Comparison of ENCODE assay signal across 8 mouse cellular contexts in the genomic region with DNA sequence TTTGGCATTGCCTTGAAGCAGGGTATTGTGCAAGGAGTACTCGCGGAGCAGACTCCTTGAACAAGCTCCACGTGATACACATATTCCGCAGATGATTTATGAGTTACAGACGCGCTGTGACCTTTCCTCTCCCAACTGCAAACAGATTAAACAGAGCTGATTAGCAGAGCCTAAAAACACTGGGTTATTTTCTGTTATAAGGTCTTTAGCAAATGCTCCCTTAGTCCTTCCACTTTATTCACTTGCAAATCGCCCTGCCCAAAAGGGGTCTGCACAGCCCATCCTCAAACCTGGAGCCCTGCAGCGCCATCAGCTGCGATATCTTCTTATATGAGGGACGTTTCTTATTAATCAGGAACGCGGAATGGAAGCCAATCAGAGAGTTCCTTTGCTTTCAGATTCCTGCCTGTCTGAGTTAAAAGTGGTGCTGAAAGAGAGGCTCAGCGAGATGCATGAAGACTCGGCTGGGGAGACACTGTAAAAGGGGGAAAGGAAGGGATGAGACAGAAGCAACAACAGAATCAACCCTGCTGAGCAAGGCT. TPM values are rescaled to one million over a fixed set of nuclear protein-coding genes. Genes with fewer than 3 reads are reported as not detected.
A peak's percentile ranks its signal among the peaks of the same experiment; 100 is the strongest.
DNase-seq lines count a peak whose midpoint lies in the region; ATAC-seq lines count a peak whose summit lies in the region.

A gene (plus strand): TSS at position 287 of the 542 bp plus-strand sequence.

- WGBS in kidney, embryonic 15.5 days, result 3% methylated on average over 14 of the region's 14 CpGs
- 5% methylated on average over 14 of the region's 14 CpGs for WGBS in hindbrain, embryonic 11.5 days
- 4% methylated on average over 14 of the region's 14 CpGs for WGBS in neural tube, embryonic 11.5 days

- peak within 1 kb of the TSS; percentile 34 for H3K4me3 ChIP-seq in kidney, embryonic 15.5 days (replicated peaks)
- peak within 1 kb of the TSS; percentile 20 for H3K4me3 ChIP-seq in hindbrain, embryonic 11.5 days (ENCODE audit: low read depth, low read length)
- H3K4me3 ChIP-seq in neural tube, embryonic 11.5 days (ENCODE audit: low read depth, low read length), result 0 out of 2 replicates have a peak within 1 kb of the TSS, but pooled peaks have one; percentile 12

- H3K4me1 ChIP-seq in kidney, embryonic 15.5 days, result no peaks in the 10 kb centered on the region
- H3K4me1 ChIP-seq in hindbrain, embryonic 11.5 days (replicated peaks; ENCODE audit: control insufficient read depth, insufficient read depth, low read length), result no peaks in the 10 kb centered on the region
- no peaks in the 10 kb centered on the region for H3K4me1 ChIP-seq in neural tube, embryonic 11.5 days (ENCODE audit: control insufficient read depth, insufficient read depth, low read length)

- no peaks in the 10 kb centered on the region for H3K36me3 ChIP-seq in kidney, embryonic 15.5 days
- no peaks in the 10 kb centered on the region for H3K36me3 ChIP-seq in hindbrain, embryonic 11.5 days (ENCODE audit: control insufficient read depth, insufficient read depth, low read length)
- H3K36me3 ChIP-seq in neural tube, embryonic 11.5 days (ENCODE audit: control insufficient read depth, insufficient read depth, low read length), result no peaks in the 10 kb centered on the region

- peak; percentile 77 for ATAC-seq in kidney, embryonic 15.5 days (replicated peaks; ENCODE audit: low FRiP score)
- ATAC-seq in hindbrain, embryonic 11.5 days (ENCODE audit: low FRiP score), result peak; percentile 84
- ATAC-seq in neural tube, embryonic 11.5 days (ENCODE audit: insufficient read depth, low FRiP score, low TSS enrichment), result peak; percentile 48; the same call in 1 of the 2 replicates

- H3K9ac ChIP-seq in kidney, embryonic 15.5 days, result no peak within 1 kb of the TSS
- no peak within 1 kb of the TSS for H3K9ac ChIP-seq in hindbrain, embryonic 11.5 days (ENCODE audit: low read depth, low read length)
- no peak within 1 kb of the TSS for H3K9ac ChIP-seq in neural tube, embryonic 11.5 days (ENCODE audit: low read length)

- no peak for DNase-seq in kidney, postnatal 10 days
- DNase-seq in embryo, embryonic 10 days (ENCODE audit: low spot score), result peak; percentile 21
- peak; percentile 35 for DNase-seq in hindbrain, embryonic 11.5 days (ENCODE audit: low spot score)
- DNase-seq in left cerebral cortex, adult 9 months (ENCODE audit: low spot score in 2 of 2), result peak; percentile 8 to 46
- peak; percentile 35 for DNase-seq in neural tube, embryonic 11.5 days (ENCODE audit: low spot score)
- no peak for DNase-seq in spleen, postnatal 10 days (ENCODE audit: low spot score in 2 of 2)
- no peak for DNase-seq in B cell, adult 2 months

- no peaks in the 10 kb centered on the region for H3K27me3 ChIP-seq in kidney, embryonic 15.5 days
- no peaks in the 10 kb centered on the region for H3K27me3 ChIP-seq in hindbrain, embryonic 11.5 days (ENCODE audit: control insufficient read depth, insufficient read depth, low read length)
- H3K27me3 ChIP-seq in neural tube, embryonic 11.5 days (ENCODE audit: control insufficient read depth, insufficient read depth, low read length), result no peaks in the 10 kb centered on the region

- no peaks in the 10 kb centered on the region for H3K9me3 ChIP-seq in kidney, embryonic 15.5 days (replicated peaks)
- H3K9me3 ChIP-seq in hindbrain, embryonic 11.5 days (ENCODE audit: control insufficient read depth, low read length), result no peaks in the 10 kb centered on the region
- no peaks in the 10 kb centered on the region for H3K9me3 ChIP-seq in neural tube, embryonic 11.5 days (ENCODE audit: control insufficient read depth, low read length)

- peak within 1 kb of the TSS; percentile 55 for H3K4me2 ChIP-seq in kidney, embryonic 15.5 days
- H3K4me2 ChIP-seq in hindbrain, embryonic 11.5 days (replicated peaks; ENCODE audit: low read depth, low read length), result peak within 1 kb of the TSS; percentile 22
- peak within 1 kb of the TSS; percentile 41 for H3K4me2 ChIP-seq in neural tube, embryonic 11.5 days (ENCODE audit: low read depth)

- H3K27ac ChIP-seq in kidney, embryonic 15.5 days, result no peak within 1 kb of the TSS
- no peak within 1 kb of the TSS for H3K27ac ChIP-seq in hindbrain, embryonic 11.5 days (ENCODE audit: low read depth, low read length)
- no peak within 1 kb of the TSS for H3K27ac ChIP-seq in neural tube, embryonic 11.5 days (ENCODE audit: low read depth, low read length)

RNA-seq across cellular contexts. Expression of the gene that starts here (rescaled TPM):
- 0.23 and 0.30 TPM in 2 replicates for polyA plus RNA-seq in kidney, embryonic 15.5 days (2015; fragmentation: Nextera tagmentation; extraction: Ambion mirVana)
- polyA plus RNA-seq in hindbrain, embryonic 11.5 days (2014; fragmentation: Nextera tagmentation; extraction: Ambion mirVana), result 0.31 and 0.73 TPM in 2 replicates
- 1.0 and 1.4 TPM in 2 replicates for polyA plus RNA-seq in neural tube, embryonic 11.5 days (2014; fragmentation: Nextera tagmentation; extraction: Ambion mirVana)

Comparison
In these comparisons a context has a peak if more than half of its experiments do, and no peak if none do; other contexts are left out.
1. Peak in ATAC-seq, H3K4me3 ChIP-seq and H3K4me2 ChIP-seq in kidney, embryonic 15.5 days; RNA of the gene not detected or under 1 TPM.
2. Peak in DNase-seq, ATAC-seq, H3K4me3 ChIP-seq and H3K4me2 ChIP-seq in hindbrain, embryonic 11.5 days; RNA of the gene not detected or under 1 TPM.
3. DNase-seq: peak in embryo, embryonic 10 days (single experiment), left cerebral cortex, adult 9 months (2 of 2) and neural tube, embryonic 11.5 days (single experiment); none in kidney, postnatal 10 days (single experiment), spleen, postnatal 10 days (0 of 2) and B cell, adult 2 months (0 of 2).
4. Peak in every context shown above with its lines, with median percentiles within 50 percentile points of each other: ATAC-seq, H3K4me2 ChIP-seq and H3K4me3 ChIP-seq.